Mouse (Mus musculus) monocyte, adult 2 months (primary cell): ENCODE results near the gene Ift46.
A peak's percentile ranks its signal among the peaks of the same experiment; 100 is the strongest.

Experiments used
- DNase-seq, 2 experiments: peaks; one replicate each; pipeline ENCODE4 v3.0.0; 2022; ENCODE audit warnings: low spot score in 2 of 2, low read depth in 1 of 2

Gene Ift46

GRCm38 (mm10) chr9:44807141-44807540, 39.4 kb downstream of the Ift46 start:
- DNase-seq = no peak

GRCm38 (mm10) chr9:44807778-44808177, 40.1 kb downstream of the Ift46 start:
- no peak for DNase-seq

GRCm38 (mm10) chr9:44810316-44810715, 42.6 kb downstream of the Ift46 start:
- DNase-seq = no peak

- no peak for DNase-seq
Observed at GRCm38 (mm10) chr9:44814179-44814578, 46.5 kb downstream of the Ift46 start.

GRCm38 (mm10) chr9:44817522-44817921, 49.8 kb downstream of the Ift46 start:
- no peak for DNase-seq

GRCm38 (mm10) chr9:44819920-44820827, 52.5 kb downstream of the Ift46 start:
- DNase-seq = no peak

- DNase-seq = no peak
Observed at GRCm38 (mm10) chr9:44826660-44827059, 59.0 kb downstream of the Ift46 start.

GRCm38 (mm10) chr9:44828944-44829343, 61.2 kb downstream of the Ift46 start:
- DNase-seq = no peak

- no peak for DNase-seq
Observed at GRCm38 (mm10) chr9:44830506-44830905, 62.8 kb downstream of the Ift46 start.

- no peak for DNase-seq
Observed at GRCm38 (mm10) chr9:44832356-44832755, 64.6 kb downstream of the Ift46 start.

- peak in 1 of 2 experiments; percentile 48 for DNase-seq
Observed at GRCm38 (mm10) chr9:44836439-44836838, 68.7 kb downstream of the Ift46 start.

GRCm38 (mm10) chr9:44841241-44841640, 73.5 kb downstream of the Ift46 start:
- DNase-seq = no peak
